ENCODE assay signal across 18 mouse cellular contexts in genomic region chr9:117048641-117049040, GRCm38 (mm10).
A peak's percentile ranks its signal among the peaks of the same experiment; 100 is the strongest.
DNase-seq lines count a peak whose midpoint lies in the region.
"Had no signal": no experiment of that assay in that cellular context is flagged by ENCODE, and none has a peak within 500 bp of the region (broad histone marks: within the 10 kb centered on the region; RNA-seq: fewer than 3 reads in every experiment).

No protein-coding gene starts in this region.

- DNase-seq in frontal cortex, postnatal 36 days (ENCODE audit: low spot score in 2 of 2) = peak; percentile 2 to 51
- DNase-seq in frontal cortex, postnatal 25 days (ENCODE audit: low spot score in 2 of 2) = no peak
- peak; percentile 29 for DNase-seq in right cerebral cortex, adult 18-20 months
- DNase-seq in right cerebral cortex, postnatal 14 days = no peak
- peak; percentile 22 for DNase-seq in telencephalon, adult 2 months (ENCODE audit: low read depth, low spot score)
- DNase-seq in spleen, postnatal 36 days (ENCODE audit: low spot score in 2 of 2) = no peak
- DNase-seq: adrenal gland, adult 2 months; adrenal gland, postnatal 14 days; cerebellum, adult 11-12 months; cerebellum, adult 8-10 months; cerebellum, postnatal 10 days; cerebellum, postnatal 36 days; embryo, embryonic 11 days; gastrocnemius, postnatal 10 days; gastrocnemius, postnatal 36 days; heart, adult 2 months; heart, postnatal 14 days; heart, postnatal 4 days had no signal

Comparison
In these comparisons a context has a peak if more than half of its experiments do, and no peak if none do; other contexts are left out.
1. DNase-seq: peak in frontal cortex, postnatal 36 days (2 of 2), right cerebral cortex, adult 18-20 months (single experiment) and telencephalon, adult 2 months (single experiment); none in frontal cortex, postnatal 25 days (0 of 2), right cerebral cortex, postnatal 14 days (single experiment) and spleen, postnatal 36 days (0 of 2).